Mouse (Mus musculus) midbrain, embryonic 13.5 days (tissue): ENCODE measurements around the gene Sema3b. TPM values are rescaled to one million over a fixed set of nuclear protein-coding genes. Genes with fewer than 3 reads are reported as not detected.
"Not testable (repeated sequence)": the region's sequence is repeated elsewhere in the genome, so short reads cannot be mapped to it uniquely, and the experiment has no call there.

Experiments used
- ATAC-seq: fragments of 200-750 bp; cut with Nextera tagmentation; 2 replicates; pipeline ENCODE4 v1.8.0; 2017; ENCODE audit warnings: mild to moderate bottlenecking, moderate TSS enrichment, moderate library complexity
- H3K27ac ChIP-seq: fragments of 300-500 bp; sonication (generic); 2 replicates; pipeline ENCODE4 v1.5.1; 2015; ENCODE audit warnings: inconsistent platforms, mild to moderate bottlenecking, moderate library complexity
- H3K27me3 ChIP-seq: fragments of 300-500 bp; sonication (generic); 2 replicates; pipeline ENCODE4 v1.6.1; 2015; ENCODE audit warnings: mild to moderate bottlenecking, inconsistent platforms
- H3K36me3 ChIP-seq: fragments of 300-500 bp; sonication (generic); 2 replicates; pipeline ENCODE4 v1.6.1; 2015; ENCODE audit warnings: mild to moderate bottlenecking, inconsistent platforms
- H3K4me1 ChIP-seq: fragments of 300-500 bp; sonication (generic); replicated peaks from 2 replicates; pipeline ENCODE4 v1.6.1; 2015; ENCODE audit warnings: inconsistent platforms
- H3K4me2 ChIP-seq: fragments of 300-500 bp; sonication (generic); replicated peaks from 2 replicates; pipeline ENCODE4 v1.6.1; 2015; ENCODE audit warnings: moderate library complexity, mild to moderate bottlenecking, inconsistent platforms
- H3K4me3 ChIP-seq: fragments of 300-500 bp; sonication (generic); replicated peaks from 2 replicates; pipeline ENCODE4 v1.5.1; 2015; ENCODE audit warnings: mild to moderate bottlenecking, inconsistent platforms
- H3K9ac ChIP-seq: fragments of 300-500 bp; sonication (generic); replicated peaks from 2 replicates; pipeline ENCODE4 v1.6.1; 2015; ENCODE audit warnings: mild to moderate bottlenecking, inconsistent platforms
- H3K9me3 ChIP-seq: fragments of 300-500 bp; sonication (generic); 2 replicates; pipeline ENCODE4 v1.6.1; 2016; ENCODE audit warnings: mild to moderate bottlenecking, inconsistent platforms
- WGBS: fragments of 180-500 bp; shearing (Covaris S2); methylation state at CpG from one replicate; pipeline ENCODE4 v1.1.7; 2015; 5-methylcytosine and 5-hydroxymethylcytosine counted together
- polyA plus RNA-seq: library from polyadenylated mRNA; unstranded; fragments of >200 nt; fragmentation: Nextera tagmentation; extraction: Ambion mirVana; gene quantifications from 2 replicates; pipeline ENCODE4 v1.2.1, GENCODE M21; 2015

Sema3b gene
- polyA plus RNA-seq, 1 experiment from 2014 or later = 2.7 TPM

DNA sequence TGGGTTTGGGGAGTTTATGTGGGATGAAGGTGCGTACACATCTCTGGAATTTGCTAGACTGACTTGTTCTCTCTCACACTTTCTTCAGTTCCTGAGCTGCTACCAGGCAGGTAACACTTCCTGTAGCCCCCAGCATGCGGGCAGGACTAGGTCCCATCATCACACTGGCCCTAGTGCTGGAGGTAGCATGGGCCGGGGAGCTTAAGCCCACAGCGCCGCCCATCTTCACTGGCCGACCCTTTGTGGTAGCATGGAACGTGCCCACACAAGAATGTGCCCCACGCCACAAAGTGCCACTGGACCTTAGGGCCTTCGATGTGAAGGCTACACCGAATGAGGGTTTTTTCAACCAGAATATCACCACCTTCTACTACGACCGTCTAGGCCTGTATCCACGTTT, 39.0 kb downstream of the Sema3b start:
- H3K9me3 ChIP-seq = no peaks in the 10 kb centered on the region
- H3K4me2 ChIP-seq = peak overlapping the region; percentile 96
- peaks cover 59% of the 10 kb centered on the region for H3K4me1 ChIP-seq
- ATAC-seq = no peak
- H3K27me3 ChIP-seq = no peaks in the 10 kb centered on the region
- peaks cover 60% of the 10 kb centered on the region for H3K36me3 ChIP-seq
- peak overlapping the region; percentile 96 for H3K9ac ChIP-seq
- WGBS = 50% methylated on average over 13 of the region's 13 CpGs
- H3K27ac ChIP-seq = peak overlapping the region; percentile 89
- peak overlapping the region; percentile 71 for H3K4me3 ChIP-seq

DNA sequence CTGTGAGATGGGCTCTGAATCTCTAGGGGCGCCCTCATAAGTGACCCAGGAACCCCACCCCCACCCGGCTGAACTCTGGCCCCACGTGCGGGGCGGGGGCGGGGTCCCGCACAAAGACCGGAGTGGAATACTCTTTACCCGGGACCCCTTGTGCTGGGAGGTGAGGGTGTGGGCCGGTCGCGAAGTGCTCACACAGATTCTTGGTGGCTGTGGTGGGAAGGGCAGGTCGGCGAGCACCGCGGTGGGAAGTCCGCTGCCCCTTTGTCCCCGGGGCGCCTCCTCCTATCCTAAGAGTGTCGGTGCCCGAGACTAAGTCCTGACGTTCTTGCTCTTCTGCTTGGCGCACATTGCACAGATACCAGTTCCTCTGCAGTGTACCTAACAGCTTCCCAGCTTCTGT, 39.8 kb downstream of the Sema3b start:
- Histone ChIP-seq H3K27me3 (no peaks in the 10 kb centered on the region), H3K4me1 (peaks cover 60% of the 10 kb centered on the region), H3K9ac (peak overlapping the region; percentile 96), H3K9me3 (no peaks in the 10 kb centered on the region), H3K4me3 (peak overlapping the region; percentile 71), H3K36me3 (peaks cover 61% of the 10 kb centered on the region), H3K4me2 (peak overlapping the region; percentile 96), H3K27ac (peak overlapping the region; percentile 89)
- WGBS = under 1% methylated on average over 22 of the region's 23 CpGs
- ATAC-seq = peak; percentile 47

DNA sequence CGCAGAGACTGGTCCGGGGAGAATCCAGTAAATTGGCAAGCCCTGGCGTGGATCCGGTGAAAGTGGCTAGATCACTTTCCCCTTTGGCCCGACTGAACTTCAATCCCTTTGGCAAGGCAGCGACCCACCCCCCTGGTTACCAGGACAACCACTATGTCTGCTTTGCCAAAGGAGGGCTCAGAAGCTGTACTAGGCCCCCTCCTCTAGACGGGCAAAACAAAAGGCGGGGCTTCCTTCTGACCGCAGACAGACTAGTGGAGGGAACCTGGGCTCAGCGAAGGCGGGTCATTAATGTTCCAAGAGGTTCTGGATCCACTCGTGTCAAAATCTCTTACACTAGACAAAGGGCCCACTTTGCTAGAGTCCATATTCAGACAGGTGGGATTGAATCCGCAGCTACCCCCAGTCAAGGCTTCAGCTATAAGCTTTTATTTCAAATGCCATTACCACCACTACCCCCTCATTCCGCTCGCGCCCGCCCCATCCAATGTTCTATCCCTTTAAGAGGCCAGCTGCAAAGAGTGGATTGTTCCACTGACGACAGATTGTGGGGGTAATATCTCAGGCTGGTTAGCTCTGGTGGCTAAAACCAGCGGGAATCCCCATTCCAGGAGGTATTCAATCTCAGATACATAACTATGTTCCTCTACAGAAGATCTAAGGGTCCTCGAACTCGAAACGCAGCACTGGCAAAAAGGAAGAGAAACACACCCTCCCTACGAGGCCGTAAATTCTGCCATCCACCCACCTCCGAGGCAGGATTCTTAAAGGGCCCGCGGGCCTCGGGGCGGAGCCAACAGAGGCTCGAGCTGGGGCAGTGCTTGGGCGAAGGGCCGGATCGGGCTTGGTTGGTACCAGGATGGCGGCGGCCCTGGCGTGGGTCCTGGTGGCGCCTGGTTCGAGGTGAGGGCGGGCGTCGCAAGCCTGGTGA, 40.4 kb downstream of the Sema3b start:
- no peaks in the 10 kb centered on the region for H3K9me3 ChIP-seq
- H3K36me3 ChIP-seq = peaks cover 59% of the 10 kb centered on the region
- H3K4me2 ChIP-seq = peak overlapping the region; percentile 96
- under 1% methylated on average over 41 of the region's 41 CpGs for WGBS
- ATAC-seq = peak; percentile 91
- H3K27me3 ChIP-seq = no peaks in the 10 kb centered on the region
- H3K4me1 ChIP-seq = peaks cover 67% of the 10 kb centered on the region
- H3K27ac ChIP-seq = peak overlapping the region; percentile 89
- H3K9ac ChIP-seq = peak overlapping the region; percentile 96
- peak overlapping the region; percentile 71 for H3K4me3 ChIP-seq

DNA sequence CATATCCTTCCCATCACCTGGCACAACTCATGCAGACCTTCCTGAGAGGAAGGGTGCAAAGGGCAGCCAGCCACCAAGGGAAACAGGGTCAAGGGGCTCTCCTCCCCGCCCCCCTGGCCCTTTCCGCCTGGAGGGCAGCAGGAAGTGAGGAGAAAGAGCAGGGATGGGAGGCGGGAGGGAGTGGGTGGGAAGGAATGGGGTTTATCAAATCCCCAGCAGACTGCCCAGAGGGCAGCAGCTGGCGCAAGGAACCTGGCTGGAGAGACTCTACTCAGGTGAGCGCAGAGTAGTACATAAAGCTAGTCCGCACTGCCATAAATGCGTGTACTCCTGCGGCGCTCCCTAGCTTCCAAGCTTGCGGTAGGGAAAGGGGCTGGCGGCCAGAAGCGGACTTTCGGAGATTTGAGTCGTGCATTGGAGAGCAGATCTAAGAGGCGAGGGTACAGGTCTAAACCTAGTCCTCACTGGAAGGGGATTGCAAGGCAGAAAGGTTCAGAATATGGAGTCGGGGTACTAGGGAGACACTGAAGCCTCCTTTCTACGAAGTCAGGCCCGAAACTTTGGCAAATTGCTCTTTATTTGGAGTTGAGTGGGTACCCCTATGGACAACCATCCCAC, 41.2 kb downstream of the Sema3b start, which contains the start of gene Hyal2:
TSS of gene Hyal2 (plus strand) at position 244 of the 618 bp plus-strand sequence.
- peak within 1 kb of the TSS; percentile 96 for H3K4me2 ChIP-seq
- H3K4me3 ChIP-seq = peak within 1 kb of the TSS; percentile 71
- H3K27ac ChIP-seq = peak within 1 kb of the TSS; percentile 89
- peaks cover 51% of the 10 kb centered on the region for H3K36me3 ChIP-seq
- peak within 1 kb of the TSS; percentile 96 for H3K9ac ChIP-seq
- no peaks in the 10 kb centered on the region for H3K9me3 ChIP-seq
- peaks cover 70% of the 10 kb centered on the region for H3K4me1 ChIP-seq
- no peaks in the 10 kb centered on the region for H3K27me3 ChIP-seq
- 3% methylated on average over 18 of the region's 18 CpGs for WGBS
- ATAC-seq = no peak

DNA sequence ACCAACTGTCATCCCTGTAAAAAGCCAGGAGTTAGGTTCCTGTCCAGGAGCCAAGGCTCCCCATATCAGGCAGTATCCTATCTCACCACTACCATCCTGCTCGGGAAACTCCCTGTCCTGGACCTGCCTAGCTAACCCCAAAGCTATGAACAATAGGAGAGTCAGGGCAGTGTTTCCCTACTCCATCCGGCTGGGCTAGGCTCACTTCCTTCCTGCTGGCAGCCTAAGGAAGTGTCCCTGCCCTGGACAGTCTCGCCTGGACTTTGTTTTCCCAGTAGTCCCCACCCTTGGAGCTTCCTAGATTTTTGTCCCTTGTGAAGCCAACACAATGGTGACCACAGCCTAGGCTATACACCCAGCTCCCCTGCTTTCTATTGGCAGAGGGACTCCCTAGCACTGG, 42.2 kb downstream of the Sema3b start:
- H3K9ac ChIP-seq = 0 out of 2 replicates have a peak overlapping the region, but pooled peaks have one; percentile 96
- peak overlapping the region; percentile 35; the same call in 1 of the 2 replicates for H3K27ac ChIP-seq
- WGBS = 63% methylated on average over 3 of the region's 3 CpGs
- H3K27me3 ChIP-seq = no peaks in the 10 kb centered on the region
- peak overlapping the region; percentile 96; the same call in 1 of the 2 replicates for H3K4me2 ChIP-seq
- no peak for ATAC-seq
- H3K9me3 ChIP-seq = no peaks in the 10 kb centered on the region
- peaks cover 68% of the 10 kb centered on the region for H3K4me1 ChIP-seq
- no peak overlapping the region for H3K4me3 ChIP-seq
- peaks cover 46% of the 10 kb centered on the region for H3K36me3 ChIP-seq

DNA sequence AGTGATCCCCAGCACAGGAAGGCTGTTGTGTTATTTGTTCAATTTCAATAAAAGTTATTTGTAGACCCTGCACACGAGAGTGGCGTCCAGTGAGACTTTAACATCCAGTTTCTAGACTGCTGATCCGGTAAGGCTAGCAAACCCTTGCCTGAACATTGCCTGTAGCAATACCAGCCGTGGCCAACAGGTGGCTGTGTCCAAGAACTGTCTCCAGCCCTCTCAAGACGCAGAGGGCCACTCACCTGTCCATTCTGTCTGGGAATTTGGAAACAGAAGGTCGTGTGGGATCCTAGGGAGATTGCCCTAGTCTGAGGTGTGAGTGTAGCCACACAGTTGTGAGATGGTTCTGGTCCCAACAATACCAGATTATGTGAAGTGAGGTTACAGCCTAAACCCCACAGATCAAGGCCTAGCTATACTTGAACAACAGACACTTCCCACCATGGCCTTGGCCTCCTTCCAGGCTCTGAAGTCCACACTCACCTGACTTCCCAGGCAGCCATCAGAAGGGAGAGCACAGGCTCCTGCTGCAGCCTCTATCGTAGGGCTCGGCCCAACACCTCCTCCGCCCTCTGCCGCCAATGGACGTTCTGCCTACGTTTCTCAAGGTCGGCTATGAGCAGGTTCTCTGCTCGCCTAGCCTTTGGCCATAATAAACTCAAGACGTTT, 42.9 kb downstream of the Sema3b start:
- H3K4me3 ChIP-seq = no peak overlapping the region
- 62% methylated on average over 15 of the region's 15 CpGs for WGBS
- peaks cover 46% of the 10 kb centered on the region for H3K36me3 ChIP-seq
- no peaks in the 10 kb centered on the region for H3K9me3 ChIP-seq
- no peak for ATAC-seq
- H3K4me2 ChIP-seq = 0 out of 2 replicates have a peak overlapping the region, but pooled peaks have one; percentile 9
- peak overlapping the region; percentile 35; the same call in 1 of the 2 replicates for H3K27ac ChIP-seq
- no peaks in the 10 kb centered on the region for H3K27me3 ChIP-seq
- no peak overlapping the region for H3K9ac ChIP-seq
- peaks cover 61% of the 10 kb centered on the region for H3K4me1 ChIP-seq

DNA sequence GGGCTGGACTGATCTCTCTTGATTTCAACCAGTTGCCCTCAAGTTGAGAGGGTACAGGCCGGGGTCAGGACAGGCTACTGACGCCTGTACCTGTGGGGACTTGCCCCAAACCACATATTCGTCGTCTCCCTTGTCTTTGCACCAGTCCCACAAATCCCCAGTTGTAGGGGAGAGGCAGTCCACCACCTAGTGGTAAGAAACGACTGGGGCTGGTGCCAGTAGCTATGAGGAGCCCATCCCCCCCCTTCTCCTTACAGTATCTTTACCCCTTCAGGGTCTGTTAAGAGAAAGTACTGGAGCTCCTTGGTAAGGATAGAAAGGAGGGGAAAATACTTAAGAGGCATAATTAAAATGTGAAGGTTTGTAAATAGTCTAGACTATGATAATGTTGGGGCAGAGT, 43.5 kb downstream of the Sema3b start:
- Histone ChIP-seq H3K36me3 (peaks cover 46% of the 10 kb centered on the region), H3K4me1 (peaks cover 55% of the 10 kb centered on the region), H3K4me3 (0 out of 2 replicates have a peak overlapping the region, but pooled peaks have one; percentile 5)
- H3K9me3 ChIP-seq, H3K27me3 ChIP-seq, H3K4me2 ChIP-seq, ATAC-seq, H3K9ac ChIP-seq, H3K27ac ChIP-seq: not testable (repeated sequence)
- WGBS = 52% methylated on average over 5 of the region's 5 CpGs

DNA sequence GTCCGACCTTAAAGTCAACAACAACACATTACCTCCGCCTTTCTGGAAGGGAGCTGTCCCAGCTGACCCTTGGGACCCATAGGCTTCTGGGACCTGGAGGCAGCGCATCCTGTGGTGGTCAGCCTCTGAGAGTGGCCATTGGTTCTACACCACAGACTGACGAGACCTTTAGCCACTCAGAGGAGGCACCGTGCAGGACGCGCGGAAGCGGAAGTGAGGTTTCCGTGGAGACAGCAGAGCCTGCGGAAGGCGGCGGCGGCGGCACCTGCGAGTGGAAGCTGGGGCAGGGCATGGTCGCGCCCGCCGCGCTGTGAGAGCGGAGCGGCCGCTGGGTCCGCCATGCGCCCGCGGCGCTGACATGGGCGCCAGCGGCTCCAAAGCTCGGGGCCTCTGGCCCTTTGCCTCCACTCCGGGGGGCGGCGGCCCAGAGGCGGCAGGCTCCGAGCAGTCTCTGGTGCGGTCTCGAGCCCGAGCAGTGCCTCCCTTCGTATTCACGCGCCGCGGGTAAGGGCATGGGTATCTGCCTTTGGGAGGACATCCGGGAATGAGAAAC, 45.9 kb downstream of the Sema3b start, which contains the start of gene Tusc2:
TSS of gene Tusc2 (plus strand) at position 227 of the 553 bp plus-strand sequence.
- Histone ChIP-seq H3K4me1 (peaks cover 44% of the 10 kb centered on the region), H3K27ac (peak within 1 kb of the TSS; percentile 73), H3K4me2 (peak within 1 kb of the TSS; percentile 79), H3K36me3 (peaks cover 67% of the 10 kb centered on the region), H3K9ac (peak within 1 kb of the TSS; percentile 92), H3K27me3 (no peaks in the 10 kb centered on the region), H3K9me3 (no peaks in the 10 kb centered on the region), H3K4me3 (peak within 1 kb of the TSS; percentile 90)
- ATAC-seq = peak; percentile 99
- 0% methylated on average over 44 of the region's 46 CpGs for WGBS

DNA sequence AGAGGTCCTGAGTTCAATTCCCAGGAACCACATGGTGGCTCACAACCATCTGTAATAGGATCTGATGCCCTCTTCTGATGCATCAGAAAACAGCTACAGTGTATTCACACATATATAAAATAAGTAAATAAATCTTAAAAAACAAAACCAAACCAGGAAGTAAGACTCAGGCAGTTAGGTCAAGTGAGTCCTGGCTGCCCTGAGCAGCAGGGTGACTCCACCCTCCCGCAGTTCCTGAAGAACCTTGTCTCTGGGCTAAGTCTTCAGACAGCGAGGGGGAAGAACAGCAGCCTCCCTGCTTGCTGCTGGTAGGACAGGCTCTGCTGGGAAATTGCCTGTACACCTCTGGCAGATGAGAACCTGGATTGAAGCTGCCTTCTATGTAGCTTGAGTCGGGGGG, 52.7 kb downstream of the Sema3b start:
- Histone ChIP-seq H3K36me3 (peaks cover 49% of the 10 kb centered on the region), H3K9ac (0 out of 2 replicates have a peak overlapping the region, but pooled peaks have one; percentile 39), H3K9me3 (no peaks in the 10 kb centered on the region), H3K4me1 (peaks cover 42% of the 10 kb centered on the region), H3K4me3 (peak overlapping the region; percentile 60), H3K4me2 (peak overlapping the region; percentile 95), H3K27me3 (peaks cover 22% of the 10 kb centered on the region), H3K27ac (no peak overlapping the region)
- 84% methylated on average over 3 of the region's 3 CpGs for WGBS
- ATAC-seq = no peak

DNA sequence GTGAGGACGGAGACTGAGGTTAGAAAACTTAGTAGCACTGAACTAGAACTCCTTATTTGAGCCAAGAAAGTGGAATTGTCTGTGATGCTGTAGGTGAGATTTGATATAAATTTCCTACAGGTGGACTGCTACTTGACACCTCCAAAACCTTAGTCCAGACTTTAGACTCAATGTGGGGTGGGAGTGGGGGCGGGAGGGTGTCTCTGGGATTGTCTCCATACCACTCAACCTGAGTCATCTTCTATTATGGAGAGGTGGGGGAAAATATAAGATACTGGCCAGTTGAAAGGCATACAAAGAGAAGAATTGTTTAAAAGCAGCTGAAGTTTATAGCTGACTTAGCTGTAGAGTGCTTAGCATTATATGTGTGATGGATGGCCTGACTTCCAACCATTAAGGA, 53.3 kb downstream of the Sema3b start:
- Histone ChIP-seq H3K4me3 (peak overlapping the region; percentile 60), H3K4me2 (peak overlapping the region; percentile 95), H3K4me1 (peaks cover 49% of the 10 kb centered on the region), H3K9ac (peak overlapping the region; percentile 81), H3K27ac (no peak overlapping the region), H3K36me3 (peaks cover 43% of the 10 kb centered on the region), H3K27me3 (peaks cover 28% of the 10 kb centered on the region), H3K9me3 (no peaks in the 10 kb centered on the region)
- WGBS = 49% methylated on average over 2 of the region's 2 CpGs
- ATAC-seq = no peak

DNA sequence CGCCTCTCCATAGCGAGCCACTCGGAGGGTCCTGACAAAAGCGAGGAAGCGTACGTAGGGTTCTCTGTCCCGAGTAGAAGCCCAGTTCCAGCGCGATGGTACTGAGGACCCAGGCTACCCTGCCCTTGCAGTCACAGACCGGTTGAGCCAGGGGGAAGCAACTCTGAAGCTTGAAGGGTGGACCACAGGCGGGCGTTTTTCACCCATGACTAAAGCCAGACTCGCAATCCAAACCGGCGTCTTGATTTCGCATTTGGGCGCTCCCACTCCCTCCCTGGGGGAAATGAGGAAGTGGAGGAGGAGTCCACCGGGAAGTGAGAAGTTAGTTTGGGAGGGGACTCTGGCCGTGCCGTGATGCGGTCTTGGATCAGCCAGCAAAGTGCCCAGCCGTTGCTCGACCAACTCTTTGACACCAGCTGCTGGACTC, 54.0 kb downstream of the Sema3b start:
- peak; percentile 55 for ATAC-seq
- Histone ChIP-seq H3K36me3 (peaks cover 36% of the 10 kb centered on the region), H3K27ac (peak overlapping the region; percentile 84), H3K9me3 (no peaks in the 10 kb centered on the region), H3K9ac (peak overlapping the region; percentile 81), H3K4me3 (peak overlapping the region; percentile 60), H3K4me1 (peaks cover 51% of the 10 kb centered on the region), H3K4me2 (peak overlapping the region; percentile 95), H3K27me3 (peaks cover 35% of the 10 kb centered on the region)
- WGBS = under 1% methylated on average over 23 of the region's 23 CpGs
